Mouse (Mus musculus): ENCODE measurements around the gene Rtn3.

Rtn3 gene

DNA sequence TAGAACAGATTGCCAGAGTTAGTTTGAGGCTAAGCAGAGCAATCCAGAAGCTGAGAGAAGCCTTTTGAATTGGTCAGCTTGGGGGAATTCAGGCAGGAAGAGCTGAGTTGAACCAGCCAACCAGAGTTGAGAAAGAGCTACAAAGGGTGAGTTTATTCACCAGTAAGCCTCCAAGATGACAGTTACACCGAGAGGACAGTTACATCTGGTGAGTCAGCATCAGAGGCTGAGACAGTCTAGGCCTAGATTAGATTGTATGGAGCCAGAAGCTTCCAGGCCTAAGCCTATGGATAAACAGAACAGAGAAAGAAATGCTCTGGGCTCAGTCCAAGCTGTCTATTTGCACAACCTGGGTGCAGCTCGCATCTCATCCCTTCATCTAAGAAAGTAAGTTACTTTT, 105.4 kb downstream of the Rtn3 start:
- no peak for DNase-seq

Measured in cerebellum, adult 9-10 months (tissue).